Mouse (Mus musculus): ENCODE measurements at regions not wholly inside any gene's neighbourhood (a gene's known extent, or its start where the extent isn't known, plus 50 kb on each side); places are given as distances from the start of the nearest gene placed in this dataset.
"Not testable (repeated sequence)": the region's sequence is repeated elsewhere in the genome, so short reads cannot be mapped to it uniquely, and the experiment has no call there.

- DNase-seq (ENCODE audit: low read depth, low spot score) = no peak
These were observed 317.1 kb downstream of the Fgf9 start for GRCm38 (mm10) chr14:58387348-58388000.

- peak; percentile 18 for DNase-seq (ENCODE audit: low read depth, low spot score)
These were observed 304.7 kb downstream of the Fgf9 start for GRCm38 (mm10) chr14:58375056-58375455.

- DNase-seq (ENCODE audit: low read depth, low spot score) = no peak
These were observed 286.5 kb downstream of the Fgf9 start for GRCm38 (mm10) chr14:58356824-58357223.

GRCm38 (mm10) chr14:58352986-58353385 lies 282.6 kb downstream of the Fgf9 start:
- DNase-seq (ENCODE audit: low read depth, low spot score) = peak; percentile 61

- DNase-seq (ENCODE audit: low read depth, low spot score) = no peak
These were observed 265.8 kb downstream of the Fgf9 start for GRCm38 (mm10) chr14:58336148-58336547.

- DNase-seq (ENCODE audit: low read depth, low spot score) = no peak
These were observed 252.8 kb downstream of the Fgf9 start for GRCm38 (mm10) chr14:58323164-58323563.

GRCm38 (mm10) chr14:58322461-58322860 lies 252.1 kb downstream of the Fgf9 start:
- DNase-seq (ENCODE audit: low read depth, low spot score) = no peak

GRCm38 (mm10) chr14:58321875-58322274 lies 251.5 kb downstream of the Fgf9 start:
- no peak for DNase-seq (ENCODE audit: low read depth, low spot score)

- DNase-seq (ENCODE audit: low read depth, low spot score) = peak; percentile 9
These were observed 250.9 kb downstream of the Fgf9 start for GRCm38 (mm10) chr14:58321234-58321633.

- no peak for DNase-seq (ENCODE audit: low read depth, low spot score)
These were observed 247.3 kb downstream of the Fgf9 start for GRCm38 (mm10) chr14:58317640-58318039.

- DNase-seq (ENCODE audit: low read depth, low spot score) = no peak
These were observed 246.9 kb downstream of the Fgf9 start for GRCm38 (mm10) chr14:58317231-58317630.

- no peak for DNase-seq (ENCODE audit: low read depth, low spot score)
These were observed 237.3 kb downstream of the Fgf9 start for GRCm38 (mm10) chr14:58307695-58308094.

GRCm38 (mm10) chr14:58306832-58307521 lies 236.6 kb downstream of the Fgf9 start:
- no peak for DNase-seq (ENCODE audit: low read depth, low spot score)

- DNase-seq (ENCODE audit: low read depth, low spot score) = no peak
These were observed 230.1 kb downstream of the Fgf9 start for GRCm38 (mm10) chr14:58300411-58300887.

GRCm38 (mm10) chr14:58286007-58286525 lies 215.7 kb downstream of the Fgf9 start:
- no peak for DNase-seq (ENCODE audit: low read depth, low spot score)

GRCm38 (mm10) chr14:58282708-58283290 lies 212.5 kb downstream of the Fgf9 start:
- peak; percentile 62 for DNase-seq (ENCODE audit: low read depth, low spot score)

- no peak for DNase-seq (ENCODE audit: low read depth, low spot score)
These were observed 211.9 kb downstream of the Fgf9 start for GRCm38 (mm10) chr14:58282264-58282663.

- DNase-seq (ENCODE audit: low read depth, low spot score) = not testable (repeated sequence)
These were observed 204.1 kb downstream of the Fgf9 start for GRCm38 (mm10) chr14:58274440-58274839.

- DNase-seq (ENCODE audit: low read depth, low spot score) = no peak
These were observed 203.5 kb downstream of the Fgf9 start for GRCm38 (mm10) chr14:58273693-58274419.

GRCm38 (mm10) chr14:58265373-58265772 lies 195.0 kb downstream of the Fgf9 start:
- DNase-seq (ENCODE audit: low read depth, low spot score) = no peak

GRCm38 (mm10) chr14:58264401-58264800 lies 194.1 kb downstream of the Fgf9 start:
- DNase-seq (ENCODE audit: low read depth, low spot score) = no peak

Data from brain, adult 2 months (tissue).